In genomic region chr6:43522046-43522445, GRCm38 (mm10) we compare ENCODE assay signal across 14 mouse cellular contexts.
DNase-seq lines count a peak whose midpoint lies in the region; ATAC-seq lines count a peak whose summit lies in the region.
"Had no signal": no experiment of that assay in that cellular context is flagged by ENCODE, and none has a peak within 500 bp of the region (broad histone marks: within the 10 kb centered on the region; RNA-seq: fewer than 3 reads in every experiment).

No protein-coding gene starts in this region.

- no peak overlapping the region for H3K4me2 ChIP-seq in midbrain, embryonic 12.5 days (replicated peaks)
- H3K4me2 ChIP-seq in forebrain, embryonic 12.5 days: no peak overlapping the region
- no peak overlapping the region for H3K4me2 ChIP-seq in hindbrain, embryonic 15.5 days
- H3K4me2 ChIP-seq: liver, embryonic 13.5 days had no signal

- ATAC-seq in midbrain, embryonic 12.5 days (ENCODE audit: low FRiP score, low read depth): peak; percentile 44; the same call in 1 of the 2 replicates
- peak; percentile 20; the same call in 1 of the 2 replicates for ATAC-seq in forebrain, embryonic 12.5 days (ENCODE audit: low FRiP score)
- ATAC-seq in hindbrain, embryonic 15.5 days (ENCODE audit: low FRiP score, low read depth): peak; percentile 78
- ATAC-seq: CD4-positive, CD25-positive, alpha-beta regulatory T cell, adult 4 months had no signal

- H3K27me3 ChIP-seq in midbrain, embryonic 12.5 days: no peaks in the 10 kb centered on the region
- H3K27me3 ChIP-seq in midbrain, embryonic 10.5 days (ENCODE audit: low read depth, poor library complexity, severe bottlenecking): no peaks in the 10 kb centered on the region
- no peaks in the 10 kb centered on the region for H3K27me3 ChIP-seq in forebrain, embryonic 12.5 days
- no peaks in the 10 kb centered on the region for H3K27me3 ChIP-seq in hindbrain, embryonic 15.5 days
- H3K27me3 ChIP-seq: liver, embryonic 13.5 days had no signal

- no peak overlapping the region for H3K27ac ChIP-seq in midbrain, embryonic 12.5 days (replicated peaks)
- no peak overlapping the region for H3K27ac ChIP-seq in midbrain, embryonic 10.5 days (replicated peaks)
- H3K27ac ChIP-seq in forebrain, embryonic 12.5 days: no peak overlapping the region
- no peak overlapping the region for H3K27ac ChIP-seq in hindbrain, embryonic 15.5 days (replicated peaks)
- H3K27ac ChIP-seq: liver, embryonic 13.5 days had no signal

- no peaks in the 10 kb centered on the region for H3K9me3 ChIP-seq in midbrain, embryonic 12.5 days
- no peaks in the 10 kb centered on the region for H3K9me3 ChIP-seq in midbrain, embryonic 10.5 days (replicated peaks)
- no peaks in the 10 kb centered on the region for H3K9me3 ChIP-seq in forebrain, embryonic 12.5 days
- no peaks in the 10 kb centered on the region for H3K9me3 ChIP-seq in hindbrain, embryonic 15.5 days
- H3K9me3 ChIP-seq: liver, embryonic 13.5 days had no signal

- no peaks in the 10 kb centered on the region for H3K36me3 ChIP-seq in midbrain, embryonic 12.5 days
- H3K36me3 ChIP-seq in midbrain, embryonic 10.5 days: no peaks in the 10 kb centered on the region
- H3K36me3 ChIP-seq in forebrain, embryonic 12.5 days (replicated peaks): no peaks in the 10 kb centered on the region
- no peaks in the 10 kb centered on the region for H3K36me3 ChIP-seq in hindbrain, embryonic 15.5 days
- H3K36me3 ChIP-seq: liver, embryonic 13.5 days had no signal

- WGBS in midbrain, embryonic 12.5 days: 30% methylated on average over 1 of the region's 1 CpGs
- 56% methylated on average over 1 of the region's 1 CpGs for WGBS in midbrain, embryonic 10.5 days
- WGBS in forebrain, embryonic 12.5 days: 8% methylated on average over 1 of the region's 1 CpGs
- 13% methylated on average over 1 of the region's 1 CpGs for WGBS in hindbrain, embryonic 15.5 days

- peaks cover 8% of the 10 kb centered on the region; the same call in 1 of the 2 replicates for H3K4me1 ChIP-seq in midbrain, embryonic 12.5 days
- H3K4me1 ChIP-seq in midbrain, embryonic 10.5 days: peaks cover 9% of the 10 kb centered on the region; the same call in 1 of the 2 replicates
- peaks cover 5% of the 10 kb centered on the region for H3K4me1 ChIP-seq in forebrain, embryonic 12.5 days
- H3K4me1 ChIP-seq in hindbrain, embryonic 15.5 days (replicated peaks): no peaks in the 10 kb centered on the region; the same call in 1 of the 2 replicates

- no peak overlapping the region for H3K4me3 ChIP-seq in midbrain, embryonic 12.5 days
- no peak overlapping the region for H3K4me3 ChIP-seq in midbrain, embryonic 10.5 days
- H3K4me3 ChIP-seq in forebrain, embryonic 12.5 days (replicated peaks): no peak overlapping the region
- H3K4me3 ChIP-seq in hindbrain, embryonic 15.5 days: no peak overlapping the region
- H3K4me3 ChIP-seq: liver, embryonic 13.5 days had no signal

- DNase-seq in midbrain, embryonic 10.5 days (ENCODE audit: low spot score): no peak
- DNase-seq in retina, embryonic 14.5 days (ENCODE audit: low spot score): peak; percentile 37
- DNase-seq in frontal cortex, postnatal 10 days (ENCODE audit: low spot score in 2 of 2): no peak
- no peak for DNase-seq in adrenal gland, adult 18-20 months (ENCODE audit: low spot score in 2 of 2)
- DNase-seq in frontal cortex, adult 2 months (ENCODE audit: extremely low spot score in 1 of 2, low spot score in 1 of 2): no peak
- DNase-seq: adrenal gland, adult 8-10 months; kidney, adult 18-20 months; kidney, postnatal 4 days; liver, embryonic 13.5 days; lung, postnatal 36 days had no signal

- no peak overlapping the region for H3K9ac ChIP-seq in midbrain, embryonic 12.5 days (replicated peaks)
- H3K9ac ChIP-seq in forebrain, embryonic 12.5 days: no peak overlapping the region
- no peak overlapping the region for H3K9ac ChIP-seq in hindbrain, embryonic 15.5 days
- H3K9ac ChIP-seq: liver, embryonic 13.5 days had no signal

Comparison
In these comparisons a context has a peak if more than half of its experiments do, and no peak if none do; other contexts are left out.
1. ATAC-seq: peak in every context shown above with its lines; median percentile 78 in hindbrain, embryonic 15.5 days; 44 in midbrain, embryonic 12.5 days; 20 in forebrain, embryonic 12.5 days.